Mouse (Mus musculus) ES-Bruce4 (cell line): ENCODE data around the gene Disp1.

ENCODE experiments used
- CTCF ChIP-seq: IDR thresholded peaks from one replicate; pipeline ENCODE4 v1.8.1; 2011; ENCODE audit warnings: low read depth, low read length
- EP300 ChIP-seq: IDR thresholded peaks from 2 replicates; pipeline ENCODE4 v1.6.1; 2011; ENCODE audit warnings: low read depth, low read length; ENCODE audit not compliant: insufficient read depth
- POLR2A ChIP-seq: IDR thresholded peaks from one replicate; pipeline ENCODE4 v1.8.1; 2011; ENCODE audit warnings: low read length; ENCODE audit not compliant: insufficient read depth

DNA sequence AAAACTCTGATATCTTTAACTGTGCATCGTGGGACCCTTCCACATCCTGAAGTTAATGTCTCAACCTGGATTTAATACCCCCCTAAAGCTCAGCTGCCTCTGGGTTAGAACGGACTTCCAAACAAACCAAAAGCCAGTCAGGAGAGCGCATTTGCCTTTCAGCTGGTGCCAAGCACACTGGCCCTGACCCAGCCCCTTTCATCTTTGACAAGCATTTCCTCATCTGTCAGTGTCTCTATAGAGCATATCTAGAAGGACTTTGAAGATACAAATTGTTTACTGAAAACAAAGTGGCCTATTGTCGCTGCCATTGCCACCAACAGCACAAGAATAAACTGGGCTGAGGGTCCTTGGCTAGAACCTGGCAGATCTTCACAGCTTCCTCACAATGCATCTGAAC lies 154.3 kb downstream of the Disp1 start:
- TF ChIP-seq CTCF (no peak), EP300 (no peak), POLR2A (no peak)
